Mouse (Mus musculus) megakaryocyte, adult 5-6 weeks (primary cell): ENCODE measurements around the gene Rabep1. TPM values are rescaled to one million over a fixed set of nuclear protein-coding genes. Genes with fewer than 3 reads are reported as not detected.
"Not testable (repeated sequence)": the region's sequence is repeated elsewhere in the genome, so short reads cannot be mapped to it uniquely, and the experiment has no call there.

Experiments
- ATAC-seq: 2 replicates; pipeline ENCODE4 v1.8.0; 2016; ENCODE audit warnings: mild to moderate bottlenecking, inconsistent platforms; ENCODE audit not compliant: poor library complexity, severe bottlenecking
- total RNA-seq, 2 experiments: library from RNA; stranded (forward) in 1 of 2; stranded (reverse) in 1 of 2; fragments of 153-499, 151-499 nt in 1 of 2; fragments of 221-1000, 200-1000 nt in 1 of 2; gene quantifications; 2 replicates each; pipeline versions ENCODE4 v1.2.3 to v1.2.4; 2015 to 2017

The Rabep1 gene
- total RNA-seq, 2 experiments from 2014 or later = 18.9 to 47.8 TPM

GRCm38 (mm10) chr11:70828975-70829615 lies 15.5 kb upstream of the Rabep1 start:
- no peak for ATAC-seq

DNA sequence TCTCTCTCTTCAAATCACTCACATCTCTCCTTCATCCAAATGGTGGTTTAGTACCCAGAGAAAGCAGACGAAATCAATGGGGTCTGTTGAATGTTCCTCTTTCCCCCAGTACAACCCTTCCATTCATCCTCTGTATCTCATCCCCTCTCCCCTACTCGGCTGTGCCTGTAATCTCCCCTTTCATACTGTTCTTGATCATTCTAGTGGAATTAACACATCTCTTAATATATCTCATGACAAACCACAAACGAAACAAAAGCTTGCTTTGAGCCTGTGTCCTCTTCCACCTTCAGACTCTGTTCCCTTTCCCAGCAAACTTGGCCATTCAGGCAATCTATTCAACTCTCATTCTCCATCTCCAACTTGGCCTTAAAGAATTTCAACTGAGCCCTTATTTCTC lies 13.4 kb upstream of the Rabep1 start:
- ATAC-seq = no peak

GRCm38 (mm10) chr11:70833408-70833807 lies 11.2 kb upstream of the Rabep1 start:
- no peak for ATAC-seq

- ATAC-seq = no peak
Measured at GRCm38 (mm10) chr11:70833831-70834230, 10.7 kb upstream of the Rabep1 start.

GRCm38 (mm10) chr11:70835381-70835831 lies 9.2 kb upstream of the Rabep1 start:
- no peak for ATAC-seq

DNA sequence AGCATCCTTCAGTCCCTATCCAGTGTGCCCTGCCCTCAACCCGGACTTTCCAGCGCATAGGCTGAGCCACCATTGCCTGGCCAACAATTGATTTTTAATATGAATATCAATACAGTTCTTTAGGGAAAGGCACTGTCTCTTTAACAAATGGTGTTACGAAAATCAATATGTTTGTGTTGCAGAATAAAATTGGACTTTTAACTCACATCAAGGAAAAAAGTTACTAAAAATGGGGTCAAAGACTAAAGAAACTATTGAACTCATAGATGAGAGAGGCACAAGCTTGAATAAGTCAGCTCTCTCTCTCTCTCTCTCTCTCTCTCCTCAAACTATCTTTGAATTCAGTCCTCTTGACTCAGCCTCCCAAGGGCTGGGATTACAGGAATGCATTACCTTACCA lies 7.5 kb upstream of the Rabep1 start:
- ATAC-seq = no peak

GRCm38 (mm10) chr11:70838610-70839009 lies 6.0 kb upstream of the Rabep1 start:
- no peak for ATAC-seq

DNA sequence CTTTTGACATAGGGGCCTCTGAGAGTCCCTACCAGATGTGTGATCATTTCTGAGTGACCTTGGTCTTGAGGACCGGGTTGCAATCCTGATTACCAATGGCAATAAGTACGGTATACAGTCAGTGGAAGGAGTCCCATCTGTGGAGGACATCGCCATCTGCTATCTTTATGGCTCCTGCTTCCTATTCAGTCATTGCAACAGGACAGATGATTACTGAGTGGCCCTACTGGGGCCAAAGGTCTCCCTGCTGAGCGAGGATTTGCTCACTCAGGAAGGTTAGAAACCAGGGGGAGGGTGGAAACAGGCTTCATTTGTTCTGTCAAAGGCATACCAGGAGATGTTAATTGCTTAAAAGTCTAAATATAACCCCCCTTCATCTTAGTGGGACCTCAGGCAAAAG lies 1.6 kb upstream of the Rabep1 start:
- no peak for ATAC-seq

DNA sequence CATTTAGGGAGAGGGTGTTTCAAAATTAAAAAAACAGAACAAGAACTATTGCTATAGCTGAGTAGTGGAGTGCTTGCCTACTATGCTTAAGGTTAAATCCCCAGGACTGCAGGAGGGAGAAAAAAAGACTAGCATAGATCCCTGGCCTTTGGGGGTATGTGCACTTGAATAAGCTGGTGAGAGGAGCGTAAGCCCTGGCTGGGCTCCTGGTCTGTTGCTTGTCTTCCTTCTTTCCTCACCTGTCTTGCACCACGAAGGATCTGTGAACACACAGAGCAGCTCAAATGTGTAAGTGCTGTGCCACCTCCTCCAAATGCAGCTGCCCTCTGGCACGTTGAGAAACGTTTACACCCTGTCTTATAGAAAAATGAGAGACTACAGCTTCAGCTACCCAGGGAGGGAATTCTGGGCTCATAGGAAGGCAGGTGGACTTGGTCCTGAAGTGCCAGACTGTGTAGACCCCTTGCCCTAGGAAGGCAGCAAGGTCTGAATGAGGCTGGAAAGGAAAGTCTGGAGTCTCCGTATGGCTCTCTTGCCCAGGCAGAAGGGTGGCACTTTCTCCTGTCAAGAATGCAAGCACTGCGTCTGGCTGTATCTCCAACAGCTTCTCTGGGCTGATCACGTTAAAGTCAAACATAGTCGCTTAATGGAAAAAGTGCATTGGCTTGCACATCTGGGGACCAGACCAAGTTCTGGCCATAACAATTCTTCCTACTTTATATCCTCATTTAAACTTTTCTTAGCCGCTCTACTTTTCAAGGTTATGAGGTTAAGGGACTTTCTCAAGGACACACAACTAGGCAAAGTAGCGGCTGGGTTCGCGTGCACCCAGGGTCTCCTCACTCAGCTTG lies 652 bp upstream of the Rabep1 start:
- ATAC-seq = no peak

GRCm38 (mm10) chr11:70845457-70845978 lies 940 bp downstream of the Rabep1 start:
- no peak for ATAC-seq

DNA sequence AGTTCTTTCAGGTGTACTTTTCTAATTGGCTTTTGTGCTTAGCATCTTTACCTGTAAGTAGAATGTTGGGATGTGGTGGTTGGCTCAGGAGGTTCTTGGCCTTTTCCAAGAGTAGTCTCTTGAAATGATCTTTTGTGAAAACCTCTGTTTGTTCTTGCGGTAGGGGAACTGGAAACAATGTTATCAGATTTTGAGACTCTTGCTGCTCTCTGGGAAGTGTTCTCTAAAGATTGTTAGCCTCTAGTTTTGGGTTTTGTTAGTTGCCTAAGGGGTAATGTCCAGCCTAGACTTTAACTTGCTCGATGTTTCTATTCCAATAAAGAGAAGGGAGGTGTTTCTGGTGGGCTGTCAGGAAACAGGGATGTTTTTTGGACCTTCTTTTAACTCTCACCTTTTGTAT lies 1.5 kb downstream of the Rabep1 start:
- no peak for ATAC-seq

GRCm38 (mm10) chr11:70860371-70860770 lies 15.8 kb downstream of the Rabep1 start:
- ATAC-seq = no peak

- not testable (repeated sequence) for ATAC-seq
Measured at GRCm38 (mm10) chr11:70863204-70863603, 18.6 kb downstream of the Rabep1 start.

GRCm38 (mm10) chr11:70865223-70865622 lies 20.6 kb downstream of the Rabep1 start:
- no peak for ATAC-seq

DNA sequence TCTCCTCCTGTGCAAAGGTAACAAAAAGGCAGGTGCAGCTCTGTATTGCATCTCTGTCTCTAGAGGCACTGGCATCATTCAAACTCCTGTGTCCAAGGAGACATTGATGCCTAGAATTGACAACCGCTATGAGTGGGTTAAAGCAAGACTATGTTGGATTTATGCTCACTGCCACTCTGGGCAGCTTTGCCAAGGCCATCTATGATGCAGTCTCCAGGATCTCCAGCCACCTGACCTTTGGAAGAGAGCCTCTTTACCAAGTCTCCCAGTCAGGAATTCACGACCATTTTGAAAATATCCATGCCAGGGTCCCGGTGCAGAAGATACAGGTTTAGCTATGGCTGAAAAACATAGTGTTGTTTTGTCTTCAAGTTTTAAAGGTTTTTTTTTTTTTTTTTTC lies 24.7 kb downstream of the Rabep1 start:
- no peak for ATAC-seq

GRCm38 (mm10) chr11:70869811-70870210 lies 25.2 kb downstream of the Rabep1 start:
- ATAC-seq = no peak

GRCm38 (mm10) chr11:70870407-70870806 lies 25.8 kb downstream of the Rabep1 start:
- no peak for ATAC-seq

DNA sequence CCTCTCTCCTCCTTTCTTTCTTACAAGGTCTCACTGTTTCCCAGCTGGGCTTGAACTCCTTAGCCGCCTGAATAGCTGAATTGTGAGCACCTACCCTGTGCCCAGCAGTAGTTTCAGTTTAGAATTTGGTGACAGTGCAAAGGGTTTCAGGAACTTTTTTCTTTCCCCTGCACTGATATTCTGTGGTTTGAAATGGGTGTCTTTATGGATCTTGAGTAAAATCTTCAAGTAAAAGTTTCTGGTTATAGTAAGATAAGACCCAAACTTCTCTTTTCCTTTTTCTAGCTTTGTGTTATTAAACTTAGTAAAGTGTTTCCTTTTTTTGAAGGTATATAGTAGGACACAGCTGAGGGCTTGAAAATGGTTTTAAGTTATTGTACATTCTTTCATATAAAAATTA lies 26.5 kb downstream of the Rabep1 start:
- no peak for ATAC-seq

- no peak for ATAC-seq
Measured at GRCm38 (mm10) chr11:70871766-70872330, 27.3 kb downstream of the Rabep1 start.

- ATAC-seq = no peak
Measured at GRCm38 (mm10) chr11:70873846-70874613, 29.5 kb downstream of the Rabep1 start.

DNA sequence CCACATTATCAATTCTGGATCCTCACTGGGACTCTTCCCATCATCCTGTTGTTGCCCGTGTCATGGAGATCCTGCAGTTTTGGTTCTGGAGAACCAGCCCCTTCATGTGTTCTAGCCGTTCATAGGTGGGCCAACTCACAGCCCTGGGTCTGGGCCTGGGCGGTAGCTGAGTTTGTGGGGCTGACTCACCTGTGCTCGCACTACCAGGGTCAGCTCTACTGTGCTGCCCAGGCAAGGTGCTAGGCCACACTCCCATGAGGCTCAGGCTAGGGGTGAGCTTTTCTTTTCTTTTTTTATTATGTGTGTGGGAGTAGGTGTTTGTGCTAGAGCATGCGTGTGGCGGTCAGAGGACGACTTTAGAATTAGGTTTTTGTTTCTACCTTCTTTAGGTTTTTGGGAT lies 33.1 kb downstream of the Rabep1 start:
- no peak for ATAC-seq
